Mouse (Mus musculus) bone marrow, adult 2 months (tissue): ENCODE results near the gene Socs4.

Source experiments
- CTCF ChIP-seq: fragments of 200-500 bp; IDR thresholded peaks from 2 replicates; pipeline ENCODE4 v1.5.1; 2011; ENCODE audit warnings: low read length, control low read depth; ENCODE audit not compliant: control insufficient read depth, insufficient read depth
- POLR2A ChIP-seq: fragments of 200-500 bp; IDR thresholded peaks from 2 replicates; pipeline ENCODE4 v1.6.1; 2011; ENCODE audit warnings: low read depth, mild to moderate bottlenecking, control low read depth, low read length, borderline replicate concordance; ENCODE audit not compliant: control insufficient read depth

- no peak for TF ChIP-seq POLR2A
- TF ChIP-seq CTCF: no peak
These were observed 39.4 kb upstream of the Socs4 start for GRCm38 (mm10) chr14:47237286-47237685.
